Comparison of ENCODE assay signal across 16 mouse cellular contexts in the genomic region with DNA sequence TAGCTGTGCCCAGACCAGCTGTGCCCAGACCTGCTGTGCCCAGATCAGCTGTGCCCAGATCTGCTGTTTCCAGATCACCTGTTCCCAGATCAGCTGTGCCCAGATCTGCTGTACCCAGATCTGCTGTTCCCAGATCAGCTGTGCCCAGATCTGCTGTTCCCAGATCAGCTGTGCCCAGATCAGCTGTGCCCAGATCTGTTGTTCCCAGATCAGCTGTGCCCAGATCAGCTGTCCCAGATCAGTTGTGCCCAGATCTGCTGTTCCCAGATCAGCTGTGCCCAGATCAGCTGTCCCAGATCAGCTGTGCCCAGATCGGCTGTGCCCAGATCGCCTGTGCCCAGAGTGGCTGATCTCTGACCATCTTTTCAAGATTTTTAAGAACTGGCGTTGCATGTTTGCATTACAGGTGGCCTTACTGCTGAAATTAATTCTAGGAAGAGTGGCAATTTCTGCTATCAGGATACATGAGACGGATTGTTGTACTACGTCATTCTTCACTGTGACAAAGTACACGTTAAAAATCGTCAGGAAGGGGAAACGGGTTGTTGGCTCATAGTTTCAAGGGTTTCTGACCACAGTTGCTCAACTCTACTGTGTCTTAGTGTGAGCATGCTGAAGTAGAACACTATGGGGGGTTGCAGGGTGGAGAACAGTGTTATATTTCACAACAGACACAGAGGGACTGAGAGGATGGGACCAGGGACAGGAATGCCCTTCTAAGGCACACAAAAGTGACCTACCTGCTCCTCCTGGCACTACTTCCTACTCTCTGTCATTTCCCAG.
"Had no signal": no experiment of that assay in that cellular context is flagged by ENCODE, and none has a peak within 500 bp of the region (broad histone marks: within the 10 kb centered on the region; RNA-seq: fewer than 3 reads in every experiment).

No protein-coding gene starts in this region.

- H3K4me1 ChIP-seq: limb, embryonic 12.5 days; liver, embryonic 13.5 days; lung, embryonic 15.5 days; megakaryocyte, embryonic 14.5 days; midbrain, embryonic 15.5 days had no signal

- H3K9me3 ChIP-seq: limb, embryonic 12.5 days; liver, embryonic 13.5 days; lung, embryonic 15.5 days; midbrain, embryonic 15.5 days had no signal

- DNase-seq: kidney, adult 8-10 months; kidney, postnatal 36 days; liver; liver, embryonic 13.5 days; liver, postnatal 0 days; lung, postnatal 36 days; right cerebral cortex, postnatal 14 days; thymus, postnatal 4 days had no signal

- H3K9ac ChIP-seq: limb, embryonic 12.5 days; liver, embryonic 13.5 days; liver, postnatal 0 days; lung, embryonic 15.5 days; midbrain, embryonic 15.5 days had no signal

- H3K4me2 ChIP-seq: limb, embryonic 12.5 days; liver, embryonic 13.5 days; lung, embryonic 15.5 days; midbrain, embryonic 11.5 days; midbrain, embryonic 15.5 days had no signal

- H3K4me3 ChIP-seq: layer of hippocampus, adult 2 months; limb, embryonic 12.5 days; liver, embryonic 13.5 days; lung, embryonic 15.5 days; megakaryocyte, embryonic 14.5 days; midbrain, embryonic 15.5 days had no signal

- H3K36me3 ChIP-seq: limb, embryonic 12.5 days; liver, embryonic 13.5 days; lung, embryonic 15.5 days; midbrain, embryonic 15.5 days had no signal

- H3K27ac ChIP-seq: kidney, postnatal 0 days; layer of hippocampus, adult 2 months; limb, embryonic 12.5 days; liver, embryonic 13.5 days; lung, embryonic 15.5 days; midbrain, embryonic 15.5 days had no signal

- ATAC-seq: intestine, postnatal 0 days; liver, postnatal 0 days; midbrain, embryonic 15.5 days had no signal

- H3K27me3 ChIP-seq: limb, embryonic 12.5 days; liver, embryonic 13.5 days; lung, embryonic 15.5 days; megakaryocyte, embryonic 14.5 days; midbrain, embryonic 15.5 days had no signal
